Mouse (Mus musculus) erythroblast, embryonic 14.5 days (primary cell): Measurements from ENCODE around the gene Orai3.

Source experiments
- GATA1 ChIP-seq: IDR thresholded peaks from 2 replicates; pipeline ENCODE4 v1.6.1; 2012; ENCODE audit warnings: low read length, inconsistent platforms, mixed read lengths
- TAL1 ChIP-seq: IDR thresholded peaks from 3 replicates; pipeline ENCODE4 v1.6.1; 2012; ENCODE audit warnings: low read length, inconsistent platforms, mixed read lengths

DNA sequence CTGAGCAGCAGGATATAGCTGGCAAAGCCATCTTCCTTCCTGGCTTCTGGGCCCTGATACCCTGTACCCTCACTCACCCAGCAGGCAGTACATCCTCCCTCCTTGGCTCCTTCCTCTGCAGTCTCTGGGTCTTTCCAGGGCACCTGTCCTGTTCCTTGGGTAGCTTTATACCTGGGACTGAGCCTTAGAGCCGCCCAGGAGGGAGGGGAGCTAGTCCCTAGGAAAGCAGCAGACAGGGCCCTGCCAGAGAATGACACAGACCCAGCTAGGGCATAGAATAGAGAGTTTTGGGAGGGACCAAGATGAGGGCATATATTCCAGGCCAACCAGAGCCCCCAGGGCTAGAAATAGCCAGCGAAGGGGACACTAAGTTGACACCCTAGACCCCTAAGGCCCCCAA lies 44.1 kb upstream of the Orai3 start:
- TF ChIP-seq GATA1 (no peak), TAL1 (no peak)
